Mouse (Mus musculus) heart, postnatal 0 days (tissue): Measurements from ENCODE around the gene St3gal5. TPM values are rescaled to one million over a fixed set of nuclear protein-coding genes. Genes with fewer than 3 reads are reported as not detected.
A peak's percentile ranks its signal among the peaks of the same experiment; 100 is the strongest.

ENCODE experiments used
- ATAC-seq: fragments of 200-750 bp; cut with Nextera tagmentation; 2 replicates; pipeline ENCODE4 v1.8.0; 2017; ENCODE audit warnings: low read depth, moderate number of reproducible peaks, moderate library complexity; ENCODE audit not compliant: insufficient read depth
- DNase-seq: peaks from one replicate; pipeline ENCODE4 v3.0.0-alpha.2; 2016; ENCODE audit warnings: low spot score
- H3K27ac ChIP-seq: fragments of 300-500 bp; sonication (generic); 2 replicates; pipeline ENCODE4 v1.5.1; 2014; ENCODE audit warnings: low read depth, mild to moderate bottlenecking
- H3K27me3 ChIP-seq: fragments of 300-500 bp; sonication (generic); 2 replicates; pipeline ENCODE4 v1.6.1; 2014; ENCODE audit warnings: low read length, mixed read lengths; ENCODE audit not compliant: control insufficient read depth, insufficient read depth
- H3K36me3 ChIP-seq: fragments of 300-500 bp; sonication (generic); replicated peaks from 2 replicates; pipeline ENCODE4 v1.6.1; 2014; ENCODE audit warnings: low read length, mixed read lengths; ENCODE audit not compliant: control insufficient read depth, insufficient read depth
- H3K4me1 ChIP-seq: fragments of 300-500 bp; sonication (generic); 2 replicates; pipeline ENCODE4 v1.6.1; 2014; ENCODE audit warnings: antibody characterized with exemption; ENCODE audit not compliant: control insufficient read depth, insufficient read depth
- H3K4me2 ChIP-seq: fragments of 300-500 bp; sonication (generic); 2 replicates; pipeline ENCODE4 v1.6.1; 2014; ENCODE audit warnings: low read depth, mild to moderate bottlenecking, low read length, moderate library complexity
- H3K4me3 ChIP-seq: fragments of 300-500 bp; sonication (generic); 2 replicates; pipeline ENCODE4 v1.5.1; 2014; ENCODE audit warnings: low read depth, low read length
- H3K9ac ChIP-seq: fragments of 300-500 bp; sonication (generic); replicated peaks from 2 replicates; pipeline ENCODE4 v1.6.1; 2014; ENCODE audit warnings: low read depth, low read length, mixed read lengths
- H3K9me3 ChIP-seq: fragments of 300-500 bp; sonication (generic); replicated peaks from 2 replicates; pipeline ENCODE4 v1.6.1; 2016; ENCODE audit warnings: low read length; ENCODE audit not compliant: control insufficient read depth
- CTCF ChIP-seq: IDR thresholded peaks from 2 replicates; pipeline ENCODE4 v1.5.1; 2016; ENCODE audit warnings: antibody characterized with exemption, control low read depth, low read depth
- EP300 ChIP-seq: IDR thresholded peaks from 2 replicates; pipeline ENCODE4 v1.6.1; 2016; ENCODE audit warnings: antibody characterized with exemption, low read depth
- WGBS: fragments of 180-500 bp; shearing (Covaris S2); extraction: QIAGEN DNeasy Blood & Tissue Kit; methylation state at CpG from one replicate; pipeline ENCODE4 v1.1.7; 2014; 5-methylcytosine and 5-hydroxymethylcytosine counted together
- polyA plus RNA-seq: library from polyadenylated mRNA; unstranded; fragments of >200 nt; fragmentation: Nextera tagmentation; extraction: Ambion mirVana; gene quantifications from 2 replicates; pipeline ENCODE4 v1.2.1, GENCODE M21; 2015
- total RNA-seq: library from RNA; depleted of rRNA; stranded (reverse); fragments of >200 nt; gene quantifications from 2 replicates; pipeline ENCODE4 v1.2.3, GENCODE M21; 2014; ENCODE audit warnings: low replicate concordance

St3gal5 gene
- total and polyA plus RNA-seq, 2 experiments from 2014 or later, result 6.3 to 25.3 TPM

DNA sequence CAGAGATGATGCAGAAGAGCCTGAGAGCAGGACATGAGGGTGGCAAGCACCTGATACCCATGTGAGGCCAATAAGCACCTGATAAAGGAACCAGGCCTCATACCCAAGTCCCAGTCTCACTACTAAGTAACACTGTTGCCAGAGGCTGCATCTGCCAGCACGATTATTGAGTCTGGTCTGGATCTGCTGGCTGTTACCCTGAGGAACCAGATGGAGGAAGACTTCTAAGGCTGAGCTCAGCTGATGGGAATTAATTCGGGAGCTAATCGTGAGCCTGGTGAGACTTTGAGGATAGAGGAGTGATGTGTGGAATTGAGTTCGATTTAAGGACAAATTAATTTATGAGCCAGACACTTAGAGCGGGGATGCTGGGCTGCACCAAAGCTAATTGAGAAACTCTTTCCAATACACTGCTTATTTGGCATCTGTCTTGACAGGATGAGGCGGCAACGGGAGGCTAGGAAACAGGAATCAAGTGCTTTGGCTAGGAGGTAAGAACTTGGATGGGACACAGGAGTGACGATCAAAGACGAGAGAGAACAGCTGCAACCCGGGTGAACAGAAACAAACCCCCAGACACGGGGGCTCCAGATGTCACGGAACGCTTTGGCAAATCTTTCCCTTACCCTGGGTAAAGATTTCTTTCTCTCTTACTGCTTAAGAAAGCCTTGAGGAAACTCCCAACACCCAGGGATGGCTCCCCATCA is 15.9 kb upstream of the St3gal5 start:
- DNase-seq (no peak), ATAC-seq (no peak)
- Histone ChIP-seq H3K9me3 (peaks cover 2% of the 10 kb centered on the region; the same call in 1 of the 2 replicates), H3K9ac (no peak overlapping the region), H3K4me1 (no peaks in the 10 kb centered on the region), H3K27me3 (no peaks in the 10 kb centered on the region), H3K4me3 (no peak overlapping the region), H3K36me3 (no peaks in the 10 kb centered on the region), H3K4me2 (no peak overlapping the region), H3K27ac (no peak overlapping the region)
- 81% methylated on average over 13 of the region's 13 CpGs for WGBS
- TF ChIP-seq EP300, result no peak
- no peak for TF ChIP-seq CTCF

DNA sequence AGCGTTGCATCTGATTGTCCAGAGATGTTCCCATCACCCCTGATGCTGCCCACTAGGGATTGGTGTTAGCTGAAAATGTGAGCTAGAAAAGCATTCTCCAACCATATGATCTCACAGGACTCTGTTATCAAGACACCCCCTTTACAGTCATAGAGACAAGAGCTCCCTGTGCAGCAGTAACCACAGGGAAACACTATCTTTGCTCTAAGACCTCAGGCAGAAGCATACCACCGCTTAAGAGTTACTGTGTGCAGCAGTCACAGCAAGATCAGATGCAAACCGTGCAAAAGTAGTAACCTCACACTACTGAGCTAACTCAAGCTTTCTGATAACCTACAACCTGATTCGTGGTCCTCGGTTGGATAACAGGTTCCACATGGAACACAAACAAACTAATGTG is 10.0 kb upstream of the St3gal5 start:
- Histone ChIP-seq H3K4me1 (no peaks in the 10 kb centered on the region), H3K4me2 (no peak overlapping the region), H3K27me3 (no peaks in the 10 kb centered on the region), H3K9ac (no peak overlapping the region), H3K27ac (no peak overlapping the region), H3K36me3 (no peaks in the 10 kb centered on the region), H3K4me3 (no peak overlapping the region), H3K9me3 (no peaks in the 10 kb centered on the region)
- whole genome bisulfite sequencing, result 58% methylated on average over 5 of the region's 5 CpGs
- no peak for TF ChIP-seq EP300
- no peak for ATAC-seq
- no peak for DNase-seq

DNA sequence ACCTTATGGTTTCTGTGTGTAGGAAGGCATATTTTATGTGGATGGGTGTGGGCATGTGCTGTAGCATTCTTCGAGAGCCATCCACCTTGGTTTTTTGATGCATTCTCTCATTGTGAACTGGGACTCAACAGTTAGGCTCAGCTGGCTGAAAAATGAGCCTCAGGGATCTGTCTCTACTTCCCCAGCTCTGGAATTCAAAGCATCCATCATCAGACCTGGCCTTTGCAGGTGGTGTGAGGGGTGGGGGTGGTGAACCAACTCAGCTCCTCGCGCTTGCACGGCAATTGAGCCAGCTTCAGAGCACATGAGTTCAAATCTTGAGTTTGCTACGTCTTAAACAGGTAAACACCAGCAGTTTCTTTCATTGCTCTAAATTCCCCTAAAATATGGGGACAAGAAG is 7.5 kb upstream of the St3gal5 start:
- no peak for TF ChIP-seq EP300
- no peak for TF ChIP-seq CTCF
- WGBS, result 89% methylated on average over 5 of the region's 5 CpGs
- H3K27ac ChIP-seq, result no peak overlapping the region
- H3K27me3 ChIP-seq, result no peaks in the 10 kb centered on the region
- no peak overlapping the region for H3K9ac ChIP-seq
- no peak overlapping the region for H3K4me2 ChIP-seq
- no peak overlapping the region for H3K4me3 ChIP-seq
- ATAC-seq, result no peak
- H3K4me1 ChIP-seq, result peaks cover 5% of the 10 kb centered on the region; the same call in 1 of the 2 replicates
- no peaks in the 10 kb centered on the region for H3K36me3 ChIP-seq
- no peak for DNase-seq
- no peaks in the 10 kb centered on the region for H3K9me3 ChIP-seq

DNA sequence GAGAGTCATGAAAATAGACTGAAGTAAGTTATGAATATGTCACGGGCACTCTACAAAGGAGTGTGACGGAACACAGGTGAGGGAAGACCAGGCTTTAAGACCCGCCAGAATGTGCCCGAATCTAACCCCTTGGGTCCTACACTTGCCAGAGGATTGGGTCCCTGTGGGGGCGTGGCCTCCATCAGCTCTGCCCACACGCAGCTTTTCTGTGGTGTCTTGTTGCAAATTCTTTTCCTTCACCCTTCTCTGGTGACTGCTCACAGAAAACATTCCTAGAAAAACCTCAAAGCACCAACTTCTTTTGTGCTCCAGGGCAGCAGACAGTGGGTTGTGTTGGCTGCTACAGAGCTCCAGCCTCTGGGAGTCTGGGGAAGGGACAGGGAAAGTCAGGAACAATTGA is 6.4 kb upstream of the St3gal5 start:
- Histone ChIP-seq H3K9ac (no peak overlapping the region), H3K9me3 (no peaks in the 10 kb centered on the region), H3K27me3 (no peaks in the 10 kb centered on the region), H3K4me3 (no peak overlapping the region), H3K27ac (no peak overlapping the region), H3K36me3 (no peaks in the 10 kb centered on the region), H3K4me2 (no peak overlapping the region), H3K4me1 (peaks cover 12% of the 10 kb centered on the region)
- 49% methylated on average over 6 of the region's 6 CpGs for WGBS
- ATAC-seq (no peak), DNase-seq (no peak)
- no peak for TF ChIP-seq EP300
- no peak for TF ChIP-seq CTCF

DNA sequence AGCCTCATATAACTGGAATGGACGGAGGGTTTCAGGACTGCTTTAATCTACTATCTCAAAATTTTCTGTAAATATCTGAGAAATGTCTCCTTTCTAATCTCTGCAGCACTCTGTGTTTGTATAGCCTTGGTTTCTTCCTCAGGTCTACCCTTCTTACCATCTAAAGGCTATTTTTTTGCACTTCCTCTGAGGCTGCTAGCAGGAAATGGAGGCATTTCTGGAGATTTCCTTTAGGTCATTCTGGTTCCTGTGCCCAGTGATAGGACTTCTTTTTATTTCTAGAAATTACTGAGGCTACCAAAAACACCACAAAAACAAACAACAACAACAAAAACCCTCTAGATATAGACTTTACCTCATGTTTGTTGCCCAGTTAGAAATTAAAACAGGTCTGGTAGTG is 4.3 kb upstream of the St3gal5 start:
- H3K27ac ChIP-seq, result no peak overlapping the region; the same call in 1 of the 2 replicates
- no peak for ATAC-seq
- no peak for DNase-seq
- H3K9me3 ChIP-seq, result no peaks in the 10 kb centered on the region
- TF ChIP-seq CTCF, result no peak
- TF ChIP-seq EP300, result no peak
- WGBS, result 52% methylated on average over 1 of the region's 1 CpGs
- no peaks in the 10 kb centered on the region for H3K36me3 ChIP-seq
- 0 out of 2 replicates have a peak overlapping the region, but pooled peaks have one; percentile 14 for H3K9ac ChIP-seq
- H3K4me2 ChIP-seq, result no peak overlapping the region
- H3K27me3 ChIP-seq, result no peaks in the 10 kb centered on the region
- H3K4me3 ChIP-seq, result no peak overlapping the region
- H3K4me1 ChIP-seq, result peaks cover 20% of the 10 kb centered on the region

DNA sequence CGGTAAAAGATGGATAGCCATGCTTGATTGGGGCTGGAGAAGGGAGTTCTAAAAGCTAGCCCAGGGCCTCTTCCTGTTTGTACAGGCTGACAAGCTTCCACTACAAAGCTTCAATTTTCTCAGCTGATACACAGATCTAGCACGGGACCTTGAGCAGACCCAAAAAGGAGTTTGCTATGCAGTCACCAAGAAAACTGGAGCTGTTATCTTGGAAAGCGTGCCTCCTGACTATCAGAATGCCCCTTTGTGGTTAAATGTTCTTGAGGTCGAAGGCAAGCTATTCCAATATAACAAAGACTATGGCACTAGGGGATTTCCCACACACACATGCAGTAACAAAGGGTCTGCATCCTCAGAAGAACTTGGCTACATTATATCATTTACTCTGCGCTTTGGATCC is 1.2 kb upstream of the St3gal5 start:
- Histone ChIP-seq H3K4me3 (no peak overlapping the region), H3K4me1 (peaks cover 26% of the 10 kb centered on the region), H3K27ac (peak overlapping the region; percentile 80), H3K27me3 (no peaks in the 10 kb centered on the region), H3K36me3 (no peaks in the 10 kb centered on the region), H3K9ac (no peak overlapping the region), H3K4me2 (0 out of 2 replicates have a peak overlapping the region, but pooled peaks have one; percentile 98), H3K9me3 (no peaks in the 10 kb centered on the region)
- no peak for TF ChIP-seq CTCF
- TF ChIP-seq EP300, result no peak
- no peak for ATAC-seq
- 47% methylated on average over 5 of the region's 5 CpGs for WGBS
- no peak for DNase-seq
